Mouse (Mus musculus): ENCODE measurements at regions not wholly inside any gene's neighbourhood (a gene's known extent, or its start where the extent isn't known, plus 50 kb on each side); places are given as distances from the start of the nearest gene placed in this dataset.

DNA sequence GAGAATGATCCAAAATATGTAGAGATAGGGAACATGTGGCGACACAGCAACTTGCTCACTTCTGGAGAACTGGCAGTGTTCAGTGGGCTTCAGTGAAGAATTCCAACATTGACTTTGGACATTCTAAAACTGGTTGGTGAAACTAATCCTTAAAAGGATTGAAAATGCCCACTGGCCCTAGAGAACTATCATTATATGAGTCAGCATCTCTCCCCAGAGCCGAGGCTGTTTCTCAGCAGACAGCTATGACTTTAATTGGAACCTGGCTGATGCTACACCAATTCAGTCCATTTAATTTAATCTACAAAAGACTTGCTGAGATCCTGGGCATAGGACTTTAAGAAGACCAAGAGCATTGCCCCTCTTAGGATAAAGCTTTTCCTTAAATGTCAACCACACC, 72.4 kb upstream of the Dusp10 start:
- WGBS, result 87% methylated on average over 2 of the region's 2 CpGs
- Histone ChIP-seq H3K4me2 (replicated peaks; ENCODE audit: low read depth, low read length) (no peak overlapping the region), H3K9me3 (ENCODE audit: control insufficient read depth, low read length) (no peaks in the 10 kb centered on the region), H3K36me3 (ENCODE audit: control insufficient read depth, insufficient read depth, low read length) (no peaks in the 10 kb centered on the region), H3K9ac (ENCODE audit: low read depth, low read length) (no peak overlapping the region), H3K4me1 (ENCODE audit: control insufficient read depth, insufficient read depth, low read length) (no peaks in the 10 kb centered on the region), H3K4me3 (ENCODE audit: low read length) (no peak overlapping the region), H3K27ac (ENCODE audit: low read depth, low read length) (no peak overlapping the region), H3K27me3 (ENCODE audit: control insufficient read depth, insufficient read depth, low read length) (no peaks in the 10 kb centered on the region)
- no peak for ATAC-seq (ENCODE audit: low FRiP score, low TSS enrichment)

DNA sequence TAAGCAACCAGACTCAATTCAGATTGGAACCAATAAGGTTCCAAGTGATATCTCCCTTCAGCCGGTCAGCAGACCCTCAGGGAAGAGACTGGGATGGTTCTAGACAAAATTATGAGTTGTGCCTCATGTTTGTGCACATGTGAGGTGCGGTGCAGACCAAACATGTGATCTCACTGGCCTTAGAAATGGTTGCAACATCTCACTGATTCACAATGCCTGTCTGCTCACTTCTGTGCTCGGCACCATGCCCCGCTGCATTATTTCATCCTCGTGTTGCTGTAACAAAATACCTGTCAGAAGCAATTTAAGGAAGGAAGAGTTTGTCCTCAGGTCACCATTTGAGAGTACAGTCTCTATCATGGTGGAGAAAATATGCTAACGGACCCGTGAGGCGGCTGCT, 66.9 kb upstream of the Dusp10 start:
- Histone ChIP-seq H3K27ac (ENCODE audit: low read depth, low read length) (no peak overlapping the region), H3K4me2 (replicated peaks; ENCODE audit: low read depth, low read length) (no peak overlapping the region), H3K27me3 (ENCODE audit: control insufficient read depth, insufficient read depth, low read length) (no peaks in the 10 kb centered on the region), H3K36me3 (ENCODE audit: control insufficient read depth, insufficient read depth, low read length) (no peaks in the 10 kb centered on the region), H3K9ac (ENCODE audit: low read depth, low read length) (no peak overlapping the region), H3K4me3 (ENCODE audit: low read length) (no peak overlapping the region), H3K4me1 (ENCODE audit: control insufficient read depth, insufficient read depth, low read length) (no peaks in the 10 kb centered on the region), H3K9me3 (ENCODE audit: control insufficient read depth, low read length) (no peaks in the 10 kb centered on the region)
- ATAC-seq (ENCODE audit: low FRiP score, low TSS enrichment), result no peak
- WGBS, result 84% methylated on average over 8 of the region's 8 CpGs

GRCm38 (mm10) chr1:183947066-183947465, 66.0 kb upstream of the Dusp10 start:
- Histone ChIP-seq H3K4me1 (ENCODE audit: control insufficient read depth, insufficient read depth, low read length) (no peaks in the 10 kb centered on the region), H3K9me3 (ENCODE audit: control insufficient read depth, low read length) (no peaks in the 10 kb centered on the region), H3K27me3 (ENCODE audit: control insufficient read depth, insufficient read depth, low read length) (no peaks in the 10 kb centered on the region), H3K9ac (ENCODE audit: low read depth, low read length) (no peak overlapping the region), H3K36me3 (ENCODE audit: control insufficient read depth, insufficient read depth, low read length) (no peaks in the 10 kb centered on the region), H3K4me3 (ENCODE audit: low read length) (no peak overlapping the region), H3K4me2 (replicated peaks; ENCODE audit: low read depth, low read length) (no peak overlapping the region), H3K27ac (ENCODE audit: low read depth, low read length) (no peak overlapping the region)
- 83% methylated on average over 5 of the region's 5 CpGs for WGBS
- ATAC-seq (ENCODE audit: low FRiP score, low TSS enrichment), result no peak

DNA sequence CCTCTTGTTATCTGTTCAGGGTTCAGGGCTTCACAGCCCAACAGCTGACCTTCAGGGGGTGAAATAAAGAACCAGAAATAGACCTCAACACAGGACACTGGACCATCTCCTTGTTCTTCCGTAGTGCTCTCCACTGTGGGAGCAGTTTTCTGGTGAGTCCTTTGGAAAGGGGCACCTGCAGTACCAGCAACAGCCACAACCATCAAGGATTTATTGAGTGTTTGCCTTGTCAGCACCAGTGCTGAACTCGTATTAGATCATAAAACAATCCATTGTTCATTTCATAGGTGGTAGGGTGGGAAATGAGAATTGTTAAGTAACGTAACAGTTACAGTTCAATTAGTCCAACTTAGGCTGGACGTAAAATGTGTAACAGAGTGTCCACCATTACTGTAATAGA, 63.9 kb upstream of the Dusp10 start:
- 78% methylated on average over 4 of the region's 4 CpGs for WGBS
- no peak overlapping the region for H3K4me2 ChIP-seq (replicated peaks; ENCODE audit: low read depth, low read length)
- H3K27ac ChIP-seq (ENCODE audit: low read depth, low read length), result no peak overlapping the region
- no peaks in the 10 kb centered on the region for H3K36me3 ChIP-seq (ENCODE audit: control insufficient read depth, insufficient read depth, low read length)
- H3K9ac ChIP-seq (ENCODE audit: low read depth, low read length), result no peak overlapping the region
- H3K4me3 ChIP-seq (ENCODE audit: low read length), result no peak overlapping the region
- H3K27me3 ChIP-seq (ENCODE audit: control insufficient read depth, insufficient read depth, low read length), result no peaks in the 10 kb centered on the region
- no peaks in the 10 kb centered on the region for H3K4me1 ChIP-seq (ENCODE audit: control insufficient read depth, insufficient read depth, low read length)
- H3K9me3 ChIP-seq (ENCODE audit: control insufficient read depth, low read length), result no peaks in the 10 kb centered on the region
- ATAC-seq (ENCODE audit: low FRiP score, low TSS enrichment), result no peak

- ATAC-seq (ENCODE audit: low FRiP score, low TSS enrichment), result no peak
- no peaks in the 10 kb centered on the region for H3K36me3 ChIP-seq (ENCODE audit: control insufficient read depth, insufficient read depth, low read length)
- 96% methylated on average over 2 of the region's 2 CpGs for WGBS
- H3K9me3 ChIP-seq (ENCODE audit: control insufficient read depth, low read length), result no peaks in the 10 kb centered on the region
- H3K4me2 ChIP-seq (replicated peaks; ENCODE audit: low read depth, low read length), result no peak overlapping the region
- H3K4me1 ChIP-seq (ENCODE audit: control insufficient read depth, insufficient read depth, low read length), result no peaks in the 10 kb centered on the region
- no peak overlapping the region for H3K4me3 ChIP-seq (ENCODE audit: low read length)
- no peak overlapping the region for H3K9ac ChIP-seq (ENCODE audit: low read depth, low read length)
- no peaks in the 10 kb centered on the region for H3K27me3 ChIP-seq (ENCODE audit: control insufficient read depth, insufficient read depth, low read length)
- H3K27ac ChIP-seq (ENCODE audit: low read depth, low read length), result no peak overlapping the region
These were observed 59.0 kb upstream of the Dusp10 start for GRCm38 (mm10) chr1:183954086-183954485.

DNA sequence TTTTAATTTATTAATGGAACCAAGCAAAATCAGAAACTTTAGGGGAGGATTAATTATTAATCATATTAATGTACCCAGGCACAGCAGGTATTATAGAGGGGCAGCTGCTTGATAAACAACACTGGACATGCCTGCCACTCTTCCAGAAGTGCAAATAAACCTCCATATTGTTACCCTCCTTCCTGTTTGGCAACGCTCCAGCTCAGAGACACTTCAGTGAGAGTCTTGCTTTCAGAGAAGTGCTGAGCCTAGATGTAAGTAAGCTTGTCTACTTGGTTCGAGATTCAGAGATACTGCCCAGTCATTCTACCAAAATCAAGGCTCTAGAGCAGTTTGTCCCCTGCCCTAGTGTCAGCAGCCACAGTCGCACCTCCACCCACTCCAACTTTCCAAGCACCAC, 56.7 kb upstream of the Dusp10 start:
- Histone ChIP-seq H3K9ac (ENCODE audit: low read depth, low read length) (no peak overlapping the region), H3K27me3 (ENCODE audit: control insufficient read depth, insufficient read depth, low read length) (no peaks in the 10 kb centered on the region), H3K9me3 (ENCODE audit: control insufficient read depth, low read length) (no peaks in the 10 kb centered on the region), H3K4me2 (replicated peaks; ENCODE audit: low read depth, low read length) (no peak overlapping the region), H3K4me1 (ENCODE audit: control insufficient read depth, insufficient read depth, low read length) (no peaks in the 10 kb centered on the region), H3K36me3 (ENCODE audit: control insufficient read depth, insufficient read depth, low read length) (no peaks in the 10 kb centered on the region), H3K4me3 (ENCODE audit: low read length) (no peak overlapping the region), H3K27ac (ENCODE audit: low read depth, low read length) (no peak overlapping the region)
- 75% methylated on average over 3 of the region's 3 CpGs for WGBS
- no peak for ATAC-seq (ENCODE audit: low FRiP score, low TSS enrichment)

- WGBS, result 88% methylated on average over 2 of the region's 2 CpGs
- H3K36me3 ChIP-seq (ENCODE audit: control insufficient read depth, insufficient read depth, low read length), result no peaks in the 10 kb centered on the region
- no peak overlapping the region for H3K27ac ChIP-seq (ENCODE audit: low read depth, low read length)
- ATAC-seq (ENCODE audit: low FRiP score, low TSS enrichment), result no peak
- H3K4me1 ChIP-seq (ENCODE audit: control insufficient read depth, insufficient read depth, low read length), result no peaks in the 10 kb centered on the region
- no peak overlapping the region for H3K9ac ChIP-seq (ENCODE audit: low read depth, low read length)
- no peak overlapping the region for H3K4me3 ChIP-seq (ENCODE audit: low read length)
- H3K9me3 ChIP-seq (ENCODE audit: control insufficient read depth, low read length), result no peaks in the 10 kb centered on the region
- no peak overlapping the region for H3K4me2 ChIP-seq (replicated peaks; ENCODE audit: low read depth, low read length)
- no peaks in the 10 kb centered on the region for H3K27me3 ChIP-seq (ENCODE audit: control insufficient read depth, insufficient read depth, low read length)
These were observed 51.7 kb upstream of the Dusp10 start for GRCm38 (mm10) chr1:183961383-183961782.

DNA sequence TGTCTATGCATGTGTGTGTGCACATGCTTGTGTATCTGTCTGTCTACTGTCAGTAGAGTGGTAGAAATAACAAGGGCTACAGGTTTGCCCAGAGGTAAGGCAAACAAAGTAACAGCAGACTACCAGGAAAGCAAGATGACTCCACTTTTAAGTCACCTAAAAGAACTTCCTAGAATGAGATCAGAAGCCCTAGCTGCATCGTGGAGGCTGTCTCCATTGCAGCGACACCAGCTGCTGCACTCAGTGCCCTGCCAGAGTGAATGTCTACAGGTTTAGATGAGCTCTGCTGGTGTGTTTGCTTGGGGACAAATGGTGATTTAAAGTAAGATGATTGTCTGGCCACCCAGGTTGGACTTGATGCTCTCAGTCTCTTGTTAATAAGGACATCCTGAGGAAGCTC, 50.6 kb upstream of the Dusp10 start:
- WGBS, result 82% methylated on average over 2 of the region's 2 CpGs
- Histone ChIP-seq H3K4me3 (ENCODE audit: low read length) (no peak overlapping the region), H3K27ac (ENCODE audit: low read depth, low read length) (no peak overlapping the region), H3K9ac (ENCODE audit: low read depth, low read length) (no peak overlapping the region), H3K27me3 (ENCODE audit: control insufficient read depth, insufficient read depth, low read length) (no peaks in the 10 kb centered on the region), H3K36me3 (ENCODE audit: control insufficient read depth, insufficient read depth, low read length) (no peaks in the 10 kb centered on the region), H3K4me2 (replicated peaks; ENCODE audit: low read depth, low read length) (no peak overlapping the region), H3K9me3 (ENCODE audit: control insufficient read depth, low read length) (no peaks in the 10 kb centered on the region), H3K4me1 (ENCODE audit: control insufficient read depth, insufficient read depth, low read length) (no peaks in the 10 kb centered on the region)
- no peak for ATAC-seq (ENCODE audit: low FRiP score, low TSS enrichment)

- Histone ChIP-seq H3K36me3 (ENCODE audit: control insufficient read depth, insufficient read depth, low read length) (no peaks in the 10 kb centered on the region), H3K4me2 (replicated peaks; ENCODE audit: low read depth, low read length) (no peak overlapping the region), H3K27me3 (ENCODE audit: control insufficient read depth, insufficient read depth, low read length) (no peaks in the 10 kb centered on the region), H3K4me3 (ENCODE audit: low read length) (no peak overlapping the region), H3K9me3 (ENCODE audit: control insufficient read depth, low read length) (no peaks in the 10 kb centered on the region), H3K4me1 (ENCODE audit: control insufficient read depth, insufficient read depth, low read length) (no peaks in the 10 kb centered on the region), H3K9ac (ENCODE audit: low read depth, low read length) (no peak overlapping the region), H3K27ac (ENCODE audit: low read depth, low read length) (no peak overlapping the region)
- no peak for ATAC-seq (ENCODE audit: low FRiP score, low TSS enrichment)
- 88% methylated on average over 4 of the region's 4 CpGs for WGBS
These were observed 49.8 kb upstream of the Dusp10 start for GRCm38 (mm10) chr1:183963286-183963685.

Measured in kidney, embryonic 14.5 days (tissue).